Mouse (Mus musculus) layer of hippocampus, adult 8-10 months (tissue): Measurements from ENCODE around the gene Xpo4. TPM values are rescaled to one million over a fixed set of nuclear protein-coding genes. Genes with fewer than 3 reads are reported as not detected.
"Not testable (repeated sequence)": the region's sequence is repeated elsewhere in the genome, so short reads cannot be mapped to it uniquely, and the experiment has no call there.

Experiments used
- DNase-seq, 2 experiments: peaks; one replicate each; pipeline ENCODE4 v3.0.0; 2022; ENCODE audit warnings: low spot score in 2 of 2
- total RNA-seq, 4 experiments: library from RNA; stranded (reverse); gene quantifications; 2 replicates each; pipeline ENCODE4 v1.2.4; 2022

The Xpo4 gene
- total RNA-seq, 4 experiments from 2014 or later: 11.8 to 17.7 (median 14.4) TPM

DNA sequence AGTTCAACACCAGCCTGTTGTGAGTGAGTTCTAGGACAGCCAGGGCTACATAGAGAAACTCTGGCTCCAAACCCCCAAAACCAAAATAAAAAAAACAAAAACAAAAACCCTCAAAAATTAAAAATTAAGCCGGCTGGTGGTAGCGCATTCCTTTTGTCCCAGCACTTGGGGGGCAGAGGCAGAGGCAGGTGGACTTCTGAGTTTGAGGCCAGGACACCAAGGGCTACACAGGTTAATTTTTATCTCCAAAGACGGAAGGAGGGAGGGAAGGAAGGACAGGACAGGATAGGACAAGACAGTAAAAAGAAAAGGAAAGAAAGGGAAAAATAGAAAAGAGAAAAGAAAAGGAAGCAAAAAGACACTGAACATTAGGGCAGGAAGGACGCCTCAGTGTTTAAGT is 17.5 kb upstream of the Xpo4 start:
- DNase-seq: no peak

DNA sequence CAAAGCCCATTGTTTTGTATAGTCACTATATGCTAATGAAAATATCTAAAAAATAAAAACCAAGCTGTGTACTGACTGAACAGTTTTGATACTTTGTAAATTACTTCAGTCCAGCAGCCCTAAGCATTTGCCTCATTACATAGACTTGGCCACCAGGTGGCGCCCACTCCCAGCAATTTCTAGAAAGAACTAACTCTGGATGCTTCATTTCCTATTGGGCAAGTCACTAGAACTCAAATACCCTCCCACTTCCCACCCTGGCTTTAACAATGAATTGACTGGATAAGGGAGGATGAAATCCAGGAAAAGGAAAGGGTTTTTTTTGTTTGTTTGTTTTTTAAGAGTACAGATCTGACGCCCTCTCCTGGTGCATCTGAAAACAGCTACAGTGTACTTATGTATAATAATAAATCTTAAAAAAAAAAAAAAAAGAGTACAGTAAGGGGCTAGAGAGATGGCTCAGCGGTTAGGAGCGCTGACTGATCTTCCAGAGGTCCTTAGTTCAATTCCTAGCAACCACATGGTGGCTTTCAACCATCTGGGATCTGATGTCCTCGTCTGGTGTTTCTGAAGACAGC is 14.8 kb upstream of the Xpo4 start:
- peak; percentile 71 to 89 for DNase-seq

DNA sequence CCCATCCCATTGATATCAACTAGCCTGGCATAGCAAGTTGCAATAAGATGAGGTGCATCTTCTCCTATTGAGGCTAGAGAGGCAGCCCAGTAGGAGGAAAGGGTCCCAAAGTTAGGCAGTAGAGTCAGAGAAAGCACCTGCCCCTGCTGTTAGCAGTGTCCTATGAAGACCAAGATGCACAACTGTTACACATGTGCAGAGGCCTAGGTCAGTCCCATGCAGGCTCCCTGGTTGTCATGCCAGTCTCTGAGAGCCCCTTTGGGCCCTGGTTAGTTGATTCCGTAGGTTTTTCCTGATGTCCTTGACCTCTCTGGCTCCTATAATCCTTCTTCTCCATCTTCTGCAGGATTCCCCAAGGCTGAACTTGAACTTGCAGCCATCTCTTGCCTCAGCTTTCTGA is 14.3 kb upstream of the Xpo4 start:
- DNase-seq: no peak

DNA sequence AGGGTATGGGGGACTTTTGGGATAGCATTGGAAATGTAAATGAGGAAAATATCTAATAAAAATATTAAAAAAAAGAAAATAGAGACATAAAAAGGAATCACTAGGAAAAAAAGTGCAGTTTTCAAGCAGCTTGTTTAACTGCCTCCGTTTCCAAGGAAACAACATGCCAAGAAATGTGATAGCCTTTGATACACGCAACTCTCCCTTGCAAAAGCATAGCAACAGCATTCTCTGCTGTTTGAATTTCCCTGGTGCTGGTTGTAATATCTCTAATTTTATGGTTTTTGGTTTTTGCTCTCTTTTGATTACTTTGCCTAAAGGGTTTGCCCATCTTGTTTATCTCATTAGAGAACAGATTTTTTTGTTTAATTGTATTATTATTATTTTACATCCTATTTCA is 10.3 kb upstream of the Xpo4 start:
- no peak for DNase-seq

DNA sequence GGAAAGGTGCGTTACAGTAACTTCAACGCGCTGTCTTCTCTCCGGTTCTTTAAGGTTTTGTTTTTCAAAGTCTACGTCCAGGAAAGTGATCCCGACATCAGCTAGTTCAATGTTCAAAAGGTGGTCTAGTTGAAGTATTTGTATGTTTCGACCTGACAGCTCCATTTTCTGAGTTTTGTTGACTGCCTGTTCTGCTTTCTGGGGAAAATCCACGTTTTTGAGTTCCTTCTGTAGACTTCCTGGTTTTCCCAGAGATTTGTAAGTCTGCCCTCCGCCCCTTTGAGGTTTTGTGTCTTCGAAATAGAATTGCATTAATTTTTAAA is 359 bp upstream of the Xpo4 start:
- no peak for DNase-seq

DNA sequence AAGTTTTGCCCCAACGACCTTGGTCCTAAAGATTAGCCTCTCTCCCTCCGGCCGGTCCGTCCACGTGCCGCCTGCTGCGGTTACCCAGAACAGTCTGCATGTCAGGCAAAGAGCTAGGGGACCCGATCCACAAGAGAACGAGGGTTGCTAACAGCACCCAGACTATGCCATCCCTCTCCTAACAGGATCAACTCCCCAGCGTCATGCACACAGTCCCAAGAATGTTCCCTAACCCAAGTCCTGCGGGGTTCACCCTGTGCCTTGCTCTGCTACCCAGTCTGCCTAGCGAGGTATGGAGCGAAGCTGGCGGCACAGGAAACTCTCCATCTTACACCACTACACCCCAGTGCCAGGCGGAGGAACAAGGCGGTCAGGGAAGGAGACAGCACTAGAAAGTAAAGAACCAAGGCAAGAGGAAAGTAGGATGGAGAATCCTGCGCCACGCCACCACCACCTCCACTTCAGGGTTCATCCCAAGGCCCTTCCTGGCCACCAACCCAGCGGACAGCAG is 864 bp downstream of the Xpo4 start:
- peak in 1 of 2 experiments; percentile 6 for DNase-seq

DNA sequence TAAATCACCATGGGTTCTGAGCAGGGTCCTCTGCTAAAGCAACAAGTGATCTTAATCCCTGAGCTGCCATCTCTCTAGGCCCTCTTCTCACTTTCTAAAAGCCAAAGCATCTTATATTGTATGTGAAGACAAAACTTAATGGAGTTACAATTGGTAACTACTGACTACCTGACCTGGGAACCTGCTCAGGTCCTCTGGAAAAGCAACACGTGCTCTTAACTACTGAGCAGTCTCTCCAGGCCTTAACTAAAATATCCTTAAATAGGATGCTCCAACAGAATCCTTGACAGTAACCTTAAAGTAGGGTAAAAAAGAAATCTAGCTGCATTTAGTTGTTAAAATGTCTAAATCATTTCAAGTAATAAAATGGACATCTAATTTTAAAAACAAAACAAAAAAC is 1.6 kb downstream of the Xpo4 start:
- DNase-seq: no peak

DNA sequence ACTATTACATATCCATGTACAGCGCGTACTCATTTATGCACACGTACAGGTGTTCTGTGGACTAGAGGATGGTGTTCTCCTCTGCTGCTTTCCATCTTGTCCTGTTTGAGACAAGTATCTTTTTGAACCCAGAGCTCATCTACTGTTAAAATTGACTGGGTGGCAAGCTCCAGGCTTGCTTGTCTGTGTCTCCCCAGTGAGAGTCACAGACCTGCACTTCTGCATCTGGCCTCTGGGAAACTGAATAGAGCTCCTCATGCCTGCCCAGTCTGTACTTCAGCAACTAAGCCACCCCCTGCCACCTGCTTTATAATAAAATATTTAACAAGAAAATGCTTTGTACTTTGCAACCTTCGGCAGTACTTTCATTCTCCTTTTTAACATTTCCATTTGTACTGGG is 6.9 kb downstream of the Xpo4 start:
- DNase-seq: no peak

DNA sequence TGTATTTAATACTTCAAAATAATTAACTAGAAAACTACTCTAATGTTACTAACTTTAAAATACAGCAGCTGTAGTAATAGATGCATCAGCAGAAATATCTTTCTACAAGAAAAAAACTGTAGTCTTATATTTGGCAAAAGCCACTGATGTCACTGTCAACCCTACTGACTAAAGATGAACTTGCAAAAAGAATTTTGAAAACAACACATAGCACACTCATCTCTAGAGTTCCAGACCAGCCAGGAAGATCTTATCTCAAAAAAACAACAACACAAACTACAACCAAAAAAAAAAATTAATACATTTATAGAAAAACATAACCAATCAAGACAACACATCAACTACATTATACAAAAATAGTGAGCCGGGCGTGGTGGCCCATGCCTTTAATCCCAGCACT is 7.7 kb downstream of the Xpo4 start:
- no peak for DNase-seq

DNA sequence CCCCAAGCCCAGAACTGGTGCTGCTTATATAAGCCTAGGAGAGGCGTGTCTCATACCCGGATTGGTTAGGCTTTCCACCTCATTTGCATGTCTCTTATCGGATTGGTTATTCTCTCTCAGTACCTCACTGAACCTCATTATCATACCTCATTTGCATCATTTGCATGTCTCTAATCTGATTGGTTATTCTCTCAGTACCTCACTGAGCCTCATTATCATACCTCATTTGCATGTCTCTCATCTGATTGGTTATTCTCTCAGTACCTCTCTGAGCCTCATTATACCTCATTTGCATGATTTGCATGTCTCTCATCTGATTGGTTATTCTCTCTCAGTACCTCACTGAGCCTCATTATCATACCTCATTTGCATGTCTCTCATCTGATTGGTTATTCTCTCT is 8.7 kb downstream of the Xpo4 start:
- not testable (repeated sequence) for DNase-seq

DNA sequence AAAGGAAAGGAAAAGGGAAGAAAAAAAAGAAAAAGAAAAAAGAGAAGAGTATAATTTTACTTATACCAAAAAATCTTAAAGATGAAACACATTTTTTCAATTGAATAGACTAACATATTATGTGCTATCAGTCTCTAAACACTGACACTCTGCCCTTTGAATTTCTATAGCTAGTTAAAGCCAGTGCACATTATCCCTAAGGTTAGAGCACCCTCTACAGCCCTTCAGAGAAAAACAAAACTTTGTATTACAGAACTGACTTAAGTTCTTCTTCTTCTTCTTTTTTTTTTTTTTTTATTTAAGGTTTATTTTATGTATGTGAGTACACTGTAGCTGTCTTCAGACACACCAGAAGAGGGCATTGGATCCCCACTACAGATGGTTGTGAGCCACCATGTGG is 15.7 kb downstream of the Xpo4 start:
- DNase-seq: no peak

DNA sequence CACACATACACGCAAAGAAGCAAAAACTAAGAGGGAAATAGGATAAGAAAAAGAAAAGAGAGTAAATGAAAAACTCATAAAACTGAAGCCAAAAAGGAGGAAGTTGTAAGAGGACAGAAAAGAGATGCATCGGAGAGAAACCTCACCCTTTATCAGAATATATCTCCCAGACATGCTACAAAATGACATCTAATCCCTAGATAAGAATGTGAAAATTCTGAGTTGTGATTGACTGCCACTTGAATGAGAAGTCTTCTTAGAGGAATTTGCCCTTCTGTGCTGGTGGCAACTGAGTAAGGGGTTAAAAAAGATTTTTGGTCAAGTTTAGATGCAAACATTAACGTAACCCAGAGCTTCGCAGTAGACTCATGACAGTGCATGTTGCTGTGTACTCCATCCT is 19.1 kb downstream of the Xpo4 start:
- DNase-seq: no peak

DNA sequence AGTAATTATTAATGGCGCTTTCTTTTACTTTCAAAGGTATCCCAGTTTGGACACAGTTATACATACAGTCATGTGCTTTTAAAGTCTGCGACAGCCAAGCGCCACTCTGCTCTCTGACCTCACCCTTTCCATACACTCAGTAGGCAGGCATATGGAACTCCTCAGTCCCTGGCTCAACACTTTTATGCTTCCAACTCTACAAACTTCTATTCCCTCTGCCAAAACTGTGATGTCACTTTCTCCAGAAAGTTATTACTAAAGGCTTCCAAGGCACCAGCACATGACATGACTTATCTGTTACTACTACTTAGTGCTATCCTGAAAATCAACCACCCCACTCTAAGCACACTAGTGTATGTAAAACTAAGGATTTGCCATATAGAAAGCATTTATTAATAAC is 26.1 kb downstream of the Xpo4 start:
- DNase-seq: no peak

DNA sequence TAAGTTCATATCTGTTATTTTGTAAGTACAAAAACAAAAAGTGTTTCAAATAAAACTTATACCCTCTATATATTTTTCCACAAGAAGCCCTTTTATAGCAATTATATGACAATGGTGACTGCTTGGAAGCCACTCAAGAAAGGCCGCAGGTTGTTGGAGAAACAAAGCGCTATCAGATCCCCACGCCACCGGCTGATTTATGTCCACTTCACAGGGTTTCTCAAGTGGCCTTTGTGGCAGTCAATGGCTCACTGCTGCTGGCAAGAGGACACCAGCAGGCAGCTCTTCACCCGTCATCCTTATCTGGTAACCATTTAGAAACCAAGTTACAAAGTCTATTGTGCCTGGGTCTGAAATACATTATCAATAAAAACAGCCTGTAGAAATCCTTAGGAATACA is 31.1 kb downstream of the Xpo4 start:
- no peak for DNase-seq

DNA sequence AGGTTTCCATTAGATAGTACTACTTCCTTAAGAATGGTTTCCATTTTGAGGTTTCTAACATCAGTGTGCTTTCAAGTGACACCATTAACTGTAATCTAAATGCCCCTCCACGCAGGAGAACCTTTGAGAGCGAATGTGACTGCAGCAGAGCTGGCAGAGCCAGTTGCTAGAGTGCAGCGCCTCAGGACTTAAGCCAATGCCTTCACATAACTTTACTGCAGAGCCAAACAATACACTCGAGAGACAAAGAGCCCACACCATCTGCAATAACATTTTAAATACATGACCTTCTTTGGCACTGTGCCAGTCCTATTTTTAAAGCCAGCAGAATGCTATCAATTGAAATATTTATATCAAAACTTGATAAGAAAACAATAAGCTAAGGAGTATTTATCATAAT is 35.6 kb downstream of the Xpo4 start:
- DNase-seq: no peak

DNA sequence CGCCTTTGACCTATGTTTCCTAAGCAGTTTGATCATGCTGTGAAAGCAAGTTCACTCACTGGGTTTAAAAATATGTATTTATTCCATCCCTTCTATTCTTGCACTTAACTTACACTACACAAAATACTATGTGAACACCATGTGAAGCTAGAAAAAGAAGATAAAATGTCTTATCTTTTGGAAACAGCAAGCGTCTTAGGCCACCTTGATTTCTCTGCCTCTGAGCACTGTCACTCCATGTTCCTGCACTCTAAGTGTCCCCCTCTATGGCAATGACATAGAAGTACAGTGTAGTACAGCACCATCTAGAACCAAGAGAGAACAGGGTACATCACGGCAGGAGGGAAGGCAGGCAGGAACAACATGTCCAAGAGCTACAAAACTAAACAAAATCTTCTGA is 42.3 kb downstream of the Xpo4 start:
- no peak for DNase-seq

DNA sequence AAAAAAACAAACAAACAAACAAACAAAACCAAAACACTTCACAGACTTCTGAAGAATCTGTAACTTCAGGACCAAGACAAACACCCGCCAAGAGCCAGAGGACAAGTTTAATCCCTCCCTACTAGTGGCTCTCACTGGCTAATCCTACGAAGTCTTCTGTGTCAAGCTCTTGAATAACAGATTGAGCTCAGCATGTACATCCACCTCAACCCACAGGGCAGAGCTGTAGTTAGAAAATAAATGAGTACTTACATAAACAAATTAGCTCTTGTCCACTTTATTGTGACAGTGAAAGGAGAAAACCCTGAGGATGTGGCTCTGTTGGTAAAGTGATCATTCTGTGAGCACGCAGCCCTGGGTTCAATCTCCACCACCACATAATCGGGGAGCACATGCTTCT is 43.5 kb downstream of the Xpo4 start:
- no peak for DNase-seq

DNA sequence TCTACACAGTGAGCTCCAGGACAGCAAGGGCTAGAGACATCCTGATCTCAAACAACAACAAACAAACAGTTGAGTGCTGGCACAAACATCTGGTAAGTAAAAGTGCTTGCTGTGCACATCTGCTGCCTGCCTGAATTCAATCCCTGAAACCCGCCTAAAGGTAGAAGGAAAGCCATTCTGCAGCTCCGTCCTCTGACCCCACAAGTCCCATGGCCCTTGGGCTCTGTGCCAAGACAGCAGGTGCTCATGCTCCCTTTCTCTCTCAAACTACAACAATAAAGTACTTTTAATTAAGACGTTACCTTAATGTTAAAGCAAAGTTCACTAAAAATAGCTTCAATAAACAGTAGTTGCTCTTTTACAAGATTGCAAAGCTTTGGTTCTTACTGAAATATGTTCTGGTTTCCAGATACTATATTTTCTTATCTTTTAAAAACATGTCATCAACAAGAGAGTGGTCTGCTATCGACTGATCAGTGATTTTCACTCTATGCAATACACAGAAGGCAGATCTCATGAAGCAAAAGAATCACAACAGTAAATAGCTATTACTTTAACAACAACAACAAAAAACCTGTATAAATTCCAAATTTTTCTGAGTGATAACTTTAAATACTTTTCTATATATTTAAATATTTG is 44.5 kb downstream of the Xpo4 start:
- DNase-seq: no peak

DNA sequence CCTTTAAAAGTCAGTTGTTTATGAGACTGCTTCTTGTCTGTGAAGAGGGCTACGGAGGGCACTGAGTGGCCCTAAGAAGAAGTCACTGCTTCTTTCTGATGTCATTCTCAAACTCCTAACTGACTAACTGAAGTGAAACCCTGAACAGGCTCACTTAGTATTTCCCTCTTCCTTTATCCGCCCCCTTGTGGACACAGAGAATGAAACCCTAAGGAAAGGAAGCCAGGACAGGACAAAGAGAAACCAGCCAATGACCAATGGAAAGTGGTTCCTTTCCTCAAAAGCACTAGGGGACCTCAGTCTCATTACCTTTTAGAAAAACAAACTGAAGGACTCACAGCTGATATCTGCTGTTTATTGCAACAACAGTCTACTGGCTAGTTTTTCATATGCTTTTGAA is 45.7 kb downstream of the Xpo4 start:
- DNase-seq: no peak

DNA sequence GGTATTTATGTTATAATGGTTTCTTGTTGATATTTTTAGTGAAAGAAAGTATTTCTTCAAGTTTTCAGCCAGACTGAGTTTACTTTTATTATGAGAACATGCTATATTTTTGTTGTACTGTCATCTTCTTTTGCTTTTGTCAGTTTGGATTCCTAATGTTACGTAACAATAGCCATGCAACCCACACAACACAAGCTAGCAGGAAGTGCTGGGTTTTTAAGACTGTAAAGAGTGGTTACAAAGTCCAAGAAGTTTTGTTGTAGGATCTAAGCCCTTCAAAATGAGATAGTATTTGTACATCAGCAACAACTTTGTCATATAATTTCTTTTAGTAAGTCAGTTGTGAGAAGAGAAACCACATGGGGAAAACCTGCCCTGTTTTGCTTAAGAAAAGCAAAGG is 47.6 kb downstream of the Xpo4 start:
- no peak for DNase-seq

DNA sequence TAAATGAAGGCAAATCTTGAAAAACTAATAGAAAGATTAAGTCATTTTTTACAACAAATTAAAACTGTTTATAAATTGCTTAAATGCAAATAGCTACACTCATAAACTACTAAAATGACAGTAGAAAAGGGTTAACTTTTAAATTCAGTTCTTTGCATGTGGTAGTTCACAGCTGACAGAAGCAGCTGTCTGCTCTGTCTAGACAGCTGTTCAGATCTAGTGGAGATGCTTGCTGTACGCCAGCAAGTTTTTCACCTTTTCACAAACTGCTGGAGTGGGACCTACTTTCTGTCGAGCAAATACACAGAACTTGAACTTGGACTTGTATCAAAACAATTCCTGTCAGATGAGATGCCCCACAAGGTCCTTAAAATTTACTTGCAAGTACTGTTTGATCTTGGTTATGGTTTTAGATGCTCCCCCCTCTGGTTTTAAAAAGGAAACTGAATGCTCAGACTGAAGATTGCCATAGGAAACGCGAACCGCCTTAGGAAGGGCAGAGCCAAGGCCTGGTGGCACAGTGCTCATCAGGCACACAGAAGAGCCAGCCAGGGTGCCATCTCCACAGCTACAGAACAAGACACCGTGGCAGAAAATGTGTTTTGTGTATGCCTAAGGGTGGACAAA is 48.8 kb downstream of the Xpo4 start:
- no peak for DNase-seq

DNA sequence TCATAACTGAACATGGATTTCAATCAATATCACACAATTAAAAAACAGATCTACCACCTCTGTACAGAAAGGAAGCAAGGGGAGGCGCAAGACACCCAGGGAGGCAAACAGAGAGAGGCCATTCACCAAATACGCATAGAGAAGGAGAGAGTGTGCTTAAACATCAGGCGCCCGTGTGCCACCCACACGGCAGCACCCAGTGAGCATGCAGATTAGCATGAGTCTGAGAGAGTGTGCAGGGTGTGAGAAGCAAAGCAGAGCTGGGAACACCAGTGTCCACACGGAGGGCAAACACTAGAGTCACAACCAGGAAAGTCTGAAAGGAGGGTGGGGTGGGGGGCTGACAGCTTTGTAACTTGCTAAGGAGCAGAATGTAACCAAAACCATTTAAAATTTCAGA is 49.4 kb downstream of the Xpo4 start:
- no peak for DNase-seq

DNA sequence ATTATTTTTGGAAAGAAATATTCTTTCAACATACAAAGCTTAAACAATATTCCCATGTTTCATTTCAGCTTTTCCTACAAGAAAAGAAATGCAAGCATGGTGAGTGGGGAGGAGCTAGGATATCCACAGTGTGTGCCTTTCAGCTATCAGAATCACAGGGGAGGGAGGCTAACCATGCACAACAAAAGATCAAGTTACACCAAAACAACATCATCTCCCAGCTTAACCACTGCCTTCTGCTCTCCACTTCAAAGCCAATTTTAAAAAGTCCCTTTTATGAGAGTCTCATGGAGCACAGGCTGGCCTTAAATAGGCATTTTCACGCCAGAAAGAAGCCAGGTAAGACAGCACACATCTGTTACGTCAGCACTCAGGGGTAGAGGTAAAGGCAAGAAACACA is 54.2 kb downstream of the Xpo4 start:
- DNase-seq: no peak
